Mouse (Mus musculus) liver, embryonic 14.5 days (tissue): Measurements from ENCODE around the gene Prl3d2. TPM values are rescaled to one million over a fixed set of nuclear protein-coding genes. Genes with fewer than 3 reads are reported as not detected.
"Not testable (repeated sequence)": the region's sequence is repeated elsewhere in the genome, so short reads cannot be mapped to it uniquely, and the experiment has no call there.

Source experiments
- ATAC-seq: fragments of 200-750 bp; cut with Nextera tagmentation; 2 replicates; pipeline ENCODE4 v1.8.0; 2017; ENCODE audit warnings: moderate number of reproducible peaks, mild to moderate bottlenecking, moderate library complexity; ENCODE audit not compliant: insufficient read depth
- DNase-seq, 3 experiments: peaks; one replicate each; pipeline ENCODE4 v3.0.0-alpha.2; 2012 to 2013; ENCODE audit warnings: low read depth in 3 of 3, low spot score in 3 of 3
- H3K27ac ChIP-seq: fragments of 300-500 bp; sonication (generic); 2 replicates; pipeline ENCODE4 v1.5.1; 2014; ENCODE audit warnings: moderate library complexity, mild to moderate bottlenecking, control low read depth, inconsistent platforms
- H3K27me3 ChIP-seq: fragments of 300-500 bp; sonication (generic); 2 replicates; pipeline ENCODE4 v1.6.1; 2014; ENCODE audit warnings: mild to moderate bottlenecking, low read length, moderate library complexity; ENCODE audit not compliant: control insufficient read depth, insufficient read depth
- H3K36me3 ChIP-seq: fragments of 300-500 bp; sonication (generic); replicated peaks from 2 replicates; pipeline ENCODE4 v1.6.1; 2014; ENCODE audit warnings: low read depth; ENCODE audit not compliant: control insufficient read depth, insufficient read depth
- H3K4me1 ChIP-seq, 2 experiments: fragments of 200-500 bp in 1 of 2; fragments of 300-500 bp in 1 of 2; sonication (generic) in 1 of 2; replicated peaks; 2 replicates each; pipeline ENCODE4 v1.6.1; 2012 to 2014; ENCODE audit warnings: antibody characterized with exemption in 1 of 2, inconsistent platforms in 1 of 2, low read length in 1 of 2; ENCODE audit not compliant: control insufficient read depth in 2 of 2, insufficient read depth in 2 of 2
- H3K4me2 ChIP-seq: fragments of 300-500 bp; sonication (generic); 2 replicates; pipeline ENCODE4 v1.6.1; 2014; ENCODE audit warnings: low read depth, mild to moderate bottlenecking, control low read depth, moderate library complexity
- H3K4me3 ChIP-seq, 2 experiments: fragments of 200-500 bp in 1 of 2; fragments of 300-500 bp in 1 of 2; sonication (generic) in 1 of 2; 2 replicates each; pipeline ENCODE4 v1.5.1; 2012 to 2014; ENCODE audit warnings: low read depth in 2 of 2, low read length in 2 of 2, mild to moderate bottlenecking in 2 of 2, control low read depth in 1 of 2, inconsistent platforms in 1 of 2, moderate library complexity in 1 of 2; ENCODE audit not compliant: insufficient read depth in 1 of 2
- H3K9ac ChIP-seq: fragments of 300-500 bp; sonication (generic); replicated peaks from 2 replicates; pipeline ENCODE4 v1.6.1; 2014; ENCODE audit warnings: mild to moderate bottlenecking, control low read depth, moderate library complexity
- H3K9me3 ChIP-seq: fragments of 300-500 bp; sonication (generic); 2 replicates; pipeline ENCODE4 v1.6.1; 2016; ENCODE audit warnings: low read length, mixed read lengths; ENCODE audit not compliant: control insufficient read depth
- CTCF ChIP-seq: IDR thresholded peaks from 2 replicates; pipeline ENCODE4 v1.5.1; 2016; ENCODE audit warnings: antibody characterized with exemption, low read depth, control low read depth
- EP300 ChIP-seq: IDR thresholded peaks from 2 replicates; pipeline ENCODE4 v1.6.1; 2016; ENCODE audit warnings: antibody characterized with exemption, low read depth
- WGBS: fragments of 180-500 bp; shearing (Covaris S2); extraction: QIAGEN DNeasy Blood & Tissue Kit; methylation state at CpG from one replicate; pipeline ENCODE4 v1.1.7; 2014; ENCODE audit not compliant: insufficient replicate concordance; 5-methylcytosine and 5-hydroxymethylcytosine counted together
- polyA plus RNA-seq, 2 experiments: library from polyadenylated mRNA; depleted of rRNA in 1 of 2; stranded (reverse) in 1 of 2; unstranded in 1 of 2; fragments of >200 nt; fragmentation: Nextera tagmentation in 1 of 2; extraction: Ambion mirVana in 1 of 2; gene quantifications; 2 replicates each; pipeline versions ENCODE4 v1.2.1 to v1.2.3; 2012 to 2014

Prl3d2 gene
- not detected in 2 replicates for polyA plus RNA-seq (2012; rRNA removed)
- polyA plus RNA-seq (2014; fragmentation: Nextera tagmentation; extraction: Ambion mirVana): not detected in 2 replicates

- not testable (repeated sequence) for H3K36me3 ChIP-seq, H3K4me1 ChIP-seq, H3K4me3 ChIP-seq, ATAC-seq, H3K9ac ChIP-seq, H3K27me3 ChIP-seq, H3K4me2 ChIP-seq, H3K27ac ChIP-seq, H3K9me3 ChIP-seq, DNase-seq
- 64% methylated on average over 3 of the region's 4 CpGs for WGBS
Measured at GRCm38 (mm10) chr13:27121398-27121797, at the start of gene Prl3d2. Prl3d2 (plus strand) TSS chr13:27121698.

- H3K36me3 ChIP-seq, H3K4me3 ChIP-seq, H3K4me2 ChIP-seq, H3K27me3 ChIP-seq, H3K4me1 ChIP-seq, DNase-seq, H3K9me3 ChIP-seq, ATAC-seq, H3K9ac ChIP-seq, H3K27ac ChIP-seq: not testable (repeated sequence)
- WGBS: 75% methylated on average over 5 of the region's 5 CpGs
Measured at GRCm38 (mm10) chr13:27093890-27094289, 27.6 kb upstream of the Prl3d2 start, which contains the start of gene Prl3d1. Prl3d1 (plus strand) TSS chr13:27094190.

GRCm38 (mm10) chr13:27148264-27148663 lies 26.8 kb downstream of the Prl3d2 start:
- TF ChIP-seq CTCF (no peak), EP300 (no peak)
- no peak for DNase-seq
- H3K36me3 ChIP-seq: no peaks in the 10 kb centered on the region
- no peak overlapping the region for H3K9ac ChIP-seq
- H3K4me2 ChIP-seq: no peak overlapping the region
- H3K4me3 ChIP-seq: no peak overlapping the region
- WGBS: 15% methylated on average over 1 of the region's 1 CpGs
- ATAC-seq: no peak
- H3K9me3 ChIP-seq: no peaks in the 10 kb centered on the region
- no peaks in the 10 kb centered on the region for H3K4me1 ChIP-seq
- H3K27me3 ChIP-seq: no peaks in the 10 kb centered on the region
- H3K27ac ChIP-seq: no peak overlapping the region

- ATAC-seq, H3K27ac ChIP-seq, H3K9me3 ChIP-seq, H3K27me3 ChIP-seq, H3K4me1 ChIP-seq, H3K36me3 ChIP-seq, H3K4me2 ChIP-seq, DNase-seq, H3K9ac ChIP-seq, H3K4me3 ChIP-seq: not testable (repeated sequence)
- WGBS: 57% methylated on average over 3 of the region's 3 CpGs
Measured at GRCm38 (mm10) chr13:27156490-27156889, 35.0 kb downstream of the Prl3d2 start, which contains the start of gene Prl3d3. Prl3d3 (plus strand) TSS chr13:27156790.

Other genes starting within 250 kb of the Prl3d2 start
- not detected in 2 replicates for gene Prl, start 64.1 kb upstream of the Prl3d2 start, polyA plus RNA-seq (2012; rRNA removed)
- not detected in 2 replicates for gene Prl, start 64.1 kb upstream of the Prl3d2 start, polyA plus RNA-seq (2014; fragmentation: Nextera tagmentation; extraction: Ambion mirVana)
- gene Prl3d1, start 27.5 kb upstream of the Prl3d2 start, polyA plus RNA-seq (2012; rRNA removed): not detected in 2 replicates
- gene Prl3d1, start 27.5 kb upstream of the Prl3d2 start, polyA plus RNA-seq (2014; fragmentation: Nextera tagmentation; extraction: Ambion mirVana): not detected in 2 replicates
- not detected in 2 replicates for gene Prl3d3, start 35.1 kb downstream of the Prl3d2 start, polyA plus RNA-seq (2012; rRNA removed)
- not detected in 2 replicates for gene Prl3d3, start 35.1 kb downstream of the Prl3d2 start, polyA plus RNA-seq (2014; fragmentation: Nextera tagmentation; extraction: Ambion mirVana)
- not detected in 2 replicates for gene Prl3c1, start 75.0 kb downstream of the Prl3d2 start, polyA plus RNA-seq (2012; rRNA removed)
- not detected in 2 replicates for gene Prl3c1, start 75.0 kb downstream of the Prl3d2 start, polyA plus RNA-seq (2014; fragmentation: Nextera tagmentation; extraction: Ambion mirVana)
- 0.19 TPM in 1 of 2 replicates, not detected in the other for gene Prl3b1, start 120.1 kb downstream of the Prl3d2 start, polyA plus RNA-seq (2012; rRNA removed)
- not detected in 2 replicates for gene Prl3b1, start 120.1 kb downstream of the Prl3d2 start, polyA plus RNA-seq (2014; fragmentation: Nextera tagmentation; extraction: Ambion mirVana)
- not detected in 2 replicates for gene Prl3a1, start 137.7 kb downstream of the Prl3d2 start, polyA plus RNA-seq (2012; rRNA removed)
- not detected in 2 replicates for gene Prl3a1, start 137.7 kb downstream of the Prl3d2 start, polyA plus RNA-seq (2014; fragmentation: Nextera tagmentation; extraction: Ambion mirVana)
- not detected in 2 replicates for gene Prl6a1, start 190.9 kb downstream of the Prl3d2 start, polyA plus RNA-seq (2012; rRNA removed)
- gene Prl6a1, start 190.9 kb downstream of the Prl3d2 start, polyA plus RNA-seq (2014; fragmentation: Nextera tagmentation; extraction: Ambion mirVana): not detected in 2 replicates
- gene Prl8a2, start 224.0 kb downstream of the Prl3d2 start, polyA plus RNA-seq (2012; rRNA removed): not detected in 2 replicates
- not detected in 2 replicates for gene Prl8a2, start 224.0 kb downstream of the Prl3d2 start, polyA plus RNA-seq (2014; fragmentation: Nextera tagmentation; extraction: Ambion mirVana)